Mouse (Mus musculus): Measurements from ENCODE around the gene Gtf2f1.

Gtf2f1 gene

GRCm38 (mm10) chr17:57001228-57001627, 9.9 kb downstream of the Gtf2f1 start:
- no peak for DNase-seq

- no peak for DNase-seq
Measured at GRCm38 (mm10) chr17:56999968-57000609, 11.0 kb downstream of the Gtf2f1 start, which contains the start of gene Pspn. Gene Pspn (minus strand): TSS chr17:57000018.

- DNase-seq, result no peak
Measured at GRCm38 (mm10) chr17:56999414-56999813, 11.7 kb downstream of the Gtf2f1 start.

DNA sequence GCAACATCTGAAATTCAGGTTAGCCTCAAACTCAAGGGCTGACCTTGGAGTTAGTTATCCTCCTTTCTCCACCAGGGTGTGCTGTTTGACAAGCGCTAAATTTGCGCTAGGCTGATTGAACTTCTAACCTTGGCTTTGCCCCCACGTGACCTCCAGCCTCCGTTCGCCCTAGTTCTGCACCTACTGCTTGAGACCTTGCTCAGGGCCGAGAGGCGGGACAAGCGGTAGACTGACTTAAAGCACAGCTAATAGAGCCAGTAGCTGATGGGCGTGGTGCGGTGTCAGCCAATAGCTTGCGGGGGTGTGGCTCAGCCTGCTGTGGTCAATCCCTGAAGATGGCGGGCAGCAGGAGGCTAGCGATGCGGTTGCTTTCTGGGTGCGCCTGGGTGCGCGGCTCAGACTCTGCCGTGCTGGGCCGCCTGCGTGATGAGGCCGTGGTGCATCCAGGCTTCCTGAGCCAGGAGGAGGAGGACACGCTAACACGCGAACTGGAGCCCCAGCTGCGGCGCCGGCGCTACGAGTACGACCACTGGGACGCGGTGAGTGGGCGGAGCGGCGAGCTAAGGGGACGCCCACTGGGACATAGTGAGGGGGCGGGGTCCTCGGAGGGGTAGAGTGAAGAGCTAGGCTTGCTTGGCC, 13.9 kb downstream of the Gtf2f1 start, which contains the start of gene Alkbh7:
Gene Alkbh7, plus strand, starts transcription at position 311 of the 639 bp plus-strand sequence.
- peak; percentile 96 to 98 for DNase-seq

DNA sequence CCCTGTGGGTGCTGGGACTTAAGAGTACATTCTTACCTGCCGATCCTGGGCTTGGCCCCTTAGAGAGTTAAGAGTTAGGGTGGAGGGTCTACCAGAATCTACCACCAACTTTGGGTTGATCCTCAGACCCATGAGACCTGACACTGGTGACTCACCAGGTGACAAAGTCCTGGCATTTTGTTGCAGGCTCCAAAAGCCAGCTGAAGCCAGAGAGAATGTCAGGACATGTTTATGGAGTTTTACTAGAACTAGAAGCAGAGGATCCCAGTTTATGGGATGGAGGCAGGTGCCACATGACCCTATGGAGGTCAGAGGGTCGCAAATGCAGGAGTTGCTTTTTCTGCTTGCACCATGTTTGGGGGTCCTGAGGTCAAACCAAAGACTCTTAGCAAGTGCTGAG, 14.6 kb downstream of the Gtf2f1 start:
- no peak for DNase-seq

DNA sequence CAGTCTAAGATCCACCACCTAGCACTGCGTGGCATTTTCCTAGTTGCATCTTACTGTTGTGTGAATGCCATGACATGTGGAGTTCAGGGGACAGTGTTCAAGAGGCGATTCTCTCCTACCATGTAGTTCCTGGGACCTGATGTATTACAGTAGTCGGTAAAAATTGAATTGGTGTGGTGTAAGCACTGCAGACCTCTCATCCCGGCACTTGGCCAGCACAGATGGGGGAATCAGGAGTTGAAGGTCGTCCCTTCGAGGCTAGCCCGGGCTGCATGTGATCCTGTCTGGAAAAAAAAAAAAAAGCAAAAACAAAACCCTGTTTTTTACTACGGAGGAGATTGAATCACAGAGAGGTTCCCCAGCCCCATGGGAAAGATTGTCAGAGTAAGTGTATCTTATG, 16.0 kb downstream of the Gtf2f1 start:
- DNase-seq, result no peak

- no peak for DNase-seq
Measured at GRCm38 (mm10) chr17:56990966-56991365, 20.1 kb downstream of the Gtf2f1 start.

GRCm38 (mm10) chr17:56990115-56990746, 20.9 kb downstream of the Gtf2f1 start, which contains the start of gene Clpp:
Gene Clpp (plus strand): TSS chr17:56990305.
- DNase-seq, result peak; percentile 95 to 96

GRCm38 (mm10) chr17:56989467-56990114, 21.5 kb downstream of the Gtf2f1 start:
- DNase-seq, result peak; percentile 76 to 87

GRCm38 (mm10) chr17:56988921-56989430, 22.1 kb downstream of the Gtf2f1 start:
- DNase-seq, result no peak

DNA sequence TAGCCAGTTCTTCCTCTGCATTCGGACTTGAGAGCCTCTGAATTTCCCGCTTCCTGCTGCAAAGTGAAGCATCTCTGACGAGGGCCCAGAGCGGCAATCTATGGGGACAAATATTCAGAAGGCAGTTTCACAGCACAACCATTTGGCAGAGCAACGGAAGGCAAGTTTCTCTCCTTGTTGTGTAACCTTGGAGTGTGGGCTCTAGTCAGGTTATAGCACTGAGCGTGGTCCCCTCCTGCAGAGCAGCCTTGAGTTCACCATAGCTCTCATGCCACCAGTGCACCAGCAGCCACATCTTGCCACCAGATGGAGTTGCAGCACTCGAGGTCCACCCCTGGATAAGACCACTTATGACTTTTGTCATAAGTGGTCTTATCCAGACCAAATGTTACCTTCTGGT, 22.6 kb downstream of the Gtf2f1 start:
- DNase-seq, result no peak

GRCm38 (mm10) chr17:56986105-56986805, 24.8 kb downstream of the Gtf2f1 start:
- no peak for DNase-seq

DNA sequence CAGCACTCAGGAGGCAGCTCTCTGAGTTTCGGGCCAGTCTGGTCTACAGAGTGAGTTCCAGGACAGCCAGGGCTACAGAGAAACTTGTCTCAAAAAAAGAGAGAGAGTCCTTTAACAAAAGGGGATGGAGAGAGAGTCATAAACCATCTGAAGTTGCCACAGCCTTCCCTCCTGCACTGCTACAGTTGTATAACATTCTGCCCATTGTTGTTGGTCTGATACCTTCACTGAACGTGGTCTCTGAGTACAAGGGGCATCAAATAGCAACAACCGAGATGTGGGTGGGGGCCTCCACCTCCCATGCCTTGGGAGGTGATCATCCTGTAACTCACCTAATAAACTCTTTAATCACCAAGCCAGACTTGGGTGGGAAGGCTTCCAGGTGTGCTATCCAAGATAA, 25.4 kb downstream of the Gtf2f1 start:
- DNase-seq, result no peak

DNA sequence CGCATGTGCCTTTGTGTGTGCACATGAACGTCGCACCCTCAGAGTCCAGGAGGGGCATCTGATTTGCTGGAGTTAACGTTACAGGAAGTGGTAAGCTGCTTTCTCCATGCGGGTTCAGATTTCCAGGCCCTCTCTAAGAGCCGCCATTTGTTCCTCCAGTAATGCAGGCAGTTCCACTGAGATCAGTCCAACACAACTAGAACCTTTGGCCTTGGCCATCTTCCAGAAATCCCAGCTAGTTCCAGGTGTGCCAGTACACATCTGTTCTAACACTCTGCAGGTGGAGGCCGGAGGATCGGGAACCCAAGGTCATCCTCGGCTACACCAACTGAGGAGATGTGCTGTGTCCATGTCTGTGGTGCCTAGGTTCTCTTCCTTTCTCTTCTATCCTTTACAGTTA, 26.2 kb downstream of the Gtf2f1 start:
- no peak for DNase-seq

GRCm38 (mm10) chr17:56982013-56982412, 29.1 kb downstream of the Gtf2f1 start, which contains the start of gene Acer1:
Gene Acer1 (minus strand): TSS chr17:56982126.
- no peak for DNase-seq

- no peak for DNase-seq
Measured at GRCm38 (mm10) chr17:56981049-56981448, 30.0 kb downstream of the Gtf2f1 start.

GRCm38 (mm10) chr17:56979524-56979923, 31.6 kb downstream of the Gtf2f1 start:
- no peak for DNase-seq

DNA sequence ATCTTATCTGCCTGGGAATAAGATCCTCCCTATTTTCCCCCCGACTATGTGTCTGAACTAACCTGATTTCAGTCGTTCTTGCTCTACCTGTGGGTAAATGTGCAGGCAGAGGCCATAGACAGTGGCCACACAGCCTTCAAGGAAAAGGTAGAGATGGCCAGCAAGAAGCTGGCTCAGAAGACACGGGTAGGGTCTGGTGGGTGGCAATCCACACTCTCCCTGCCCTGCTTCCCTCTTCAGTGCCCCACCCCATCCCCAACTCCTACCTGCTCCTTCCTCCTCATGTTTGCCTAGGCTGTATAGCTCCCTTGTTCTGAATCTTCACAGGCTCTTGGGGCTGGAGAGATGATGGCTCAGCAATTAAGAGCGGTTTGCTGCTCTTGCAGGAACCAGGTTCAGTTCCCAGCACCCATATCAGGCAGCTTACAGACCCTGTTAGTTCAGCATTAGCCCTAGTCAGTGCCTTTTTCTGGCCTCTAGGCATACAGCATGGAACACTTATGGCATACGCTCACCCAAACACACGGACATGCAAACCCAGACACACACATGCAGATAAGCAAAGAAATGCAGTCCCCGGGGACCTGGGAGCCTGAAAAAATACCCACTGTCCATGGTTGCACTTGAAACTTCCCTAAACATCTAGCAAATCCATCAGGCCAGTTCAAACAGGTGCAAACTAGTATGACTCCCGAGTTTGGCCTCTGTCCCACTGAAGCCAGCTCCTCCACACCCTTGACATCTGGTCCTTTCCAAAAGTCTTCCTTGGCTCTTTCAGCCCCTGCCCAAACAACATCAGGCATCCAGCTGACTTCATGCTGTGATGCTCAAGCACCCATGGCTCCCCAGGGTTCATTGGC, 34.3 kb downstream of the Gtf2f1 start:
- DNase-seq, result no peak

DNA sequence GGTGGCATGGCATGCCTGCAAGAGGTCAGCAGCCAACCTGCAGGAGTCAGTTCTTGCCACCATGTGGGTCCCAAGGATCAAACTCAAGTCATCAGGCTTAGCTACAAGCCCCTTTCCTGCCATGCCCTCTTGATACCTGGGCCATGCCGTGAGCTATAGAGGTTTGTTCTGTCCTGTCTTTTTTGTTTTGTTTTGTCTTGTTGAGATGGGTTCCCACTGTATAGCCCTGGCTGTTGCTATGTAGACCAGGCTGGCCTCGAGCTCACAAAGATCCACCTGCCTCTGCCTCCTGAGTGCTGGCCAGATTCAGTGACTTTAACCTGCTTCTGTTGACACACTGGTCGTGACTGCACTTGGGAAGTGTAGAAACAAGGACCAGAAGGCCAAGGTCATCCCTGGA, 35.7 kb downstream of the Gtf2f1 start:
- no peak for DNase-seq

GRCm38 (mm10) chr17:56974708-56975240, 36.3 kb downstream of the Gtf2f1 start:
- DNase-seq, result no peak
